Mouse (Mus musculus): Measurements from ENCODE around the gene Zfp385c. TPM values are rescaled to one million over a fixed set of nuclear protein-coding genes. Genes with fewer than 3 reads are reported as not detected.
A peak's percentile ranks its signal among the peaks of the same experiment; 100 is the strongest.

The Zfp385c gene
- total RNA-seq (2014; fragmentation: Nextera tagmentation) (not detected in 2 replicates), total RNA-seq (2017) (not detected in 2 replicates)

DNA sequence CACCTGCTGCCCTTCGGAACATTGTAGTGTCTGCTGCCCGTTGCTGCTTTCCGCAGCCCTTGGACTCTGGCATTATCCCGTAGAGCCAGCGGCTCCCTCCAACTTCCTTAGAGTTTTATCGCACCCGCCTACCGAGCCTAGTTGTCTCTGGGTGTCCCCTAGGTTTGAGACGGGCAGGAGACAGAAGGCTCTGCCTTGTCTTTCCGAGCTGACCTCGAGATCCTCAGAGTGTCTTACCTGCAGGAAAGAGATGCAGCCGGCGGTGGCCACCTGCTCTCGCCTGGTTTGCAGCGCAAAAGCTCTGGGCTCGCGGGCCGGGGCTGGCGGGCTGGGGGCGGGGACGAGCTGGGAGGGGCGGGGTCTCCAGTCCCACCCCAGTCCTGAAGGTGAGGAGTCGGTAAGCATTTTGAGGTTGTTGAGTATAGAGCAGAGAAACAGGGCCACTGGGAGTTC, at the start of gene Zfp385c:
TSS of gene Zfp385c (minus strand) at position 292 of the 453 bp plus-strand sequence.
- ATAC-seq (replicated peaks; ENCODE audit: low FRiP score, low TSS enrichment, poor library complexity, severe bottlenecking) = peak; percentile 38; the same call in 1 of the 2 replicates

GRCm38 (mm10) chr11:100741348-100741747, 49.1 kb upstream of the Zfp385c start:
- ATAC-seq (replicated peaks; ENCODE audit: low FRiP score, low TSS enrichment, poor library complexity, severe bottlenecking) = no peak

DNA sequence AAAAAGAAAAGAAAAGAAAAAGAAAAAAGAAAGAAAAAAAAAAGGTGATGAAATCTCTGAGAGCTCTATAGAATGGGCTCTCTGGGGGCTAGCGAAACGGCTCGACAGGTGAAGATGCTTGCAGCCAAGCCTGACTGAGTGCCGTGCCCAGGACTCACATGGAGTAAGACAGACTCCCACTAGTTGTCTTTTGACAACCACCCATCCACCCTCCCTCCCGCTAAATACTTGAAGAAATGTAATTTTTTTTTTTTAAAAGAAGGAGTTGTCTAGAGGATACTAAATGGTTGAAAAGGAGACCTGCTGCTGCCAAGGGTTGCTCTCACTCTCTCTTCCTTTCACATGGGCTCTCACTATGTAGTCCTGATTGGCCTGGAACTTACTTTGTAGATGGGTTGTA, 46.5 kb upstream of the Zfp385c start:
- ATAC-seq (replicated peaks; ENCODE audit: low FRiP score, low TSS enrichment, poor library complexity, severe bottlenecking) = no peak

GRCm38 (mm10) chr11:100738066-100738604, 45.9 kb upstream of the Zfp385c start, which contains the start of gene Rab5c:
Gene Rab5c, minus strand, starts transcription at chr11:100738215.
- peak; percentile 97 for ATAC-seq (replicated peaks; ENCODE audit: low FRiP score, low TSS enrichment, poor library complexity, severe bottlenecking)

DNA sequence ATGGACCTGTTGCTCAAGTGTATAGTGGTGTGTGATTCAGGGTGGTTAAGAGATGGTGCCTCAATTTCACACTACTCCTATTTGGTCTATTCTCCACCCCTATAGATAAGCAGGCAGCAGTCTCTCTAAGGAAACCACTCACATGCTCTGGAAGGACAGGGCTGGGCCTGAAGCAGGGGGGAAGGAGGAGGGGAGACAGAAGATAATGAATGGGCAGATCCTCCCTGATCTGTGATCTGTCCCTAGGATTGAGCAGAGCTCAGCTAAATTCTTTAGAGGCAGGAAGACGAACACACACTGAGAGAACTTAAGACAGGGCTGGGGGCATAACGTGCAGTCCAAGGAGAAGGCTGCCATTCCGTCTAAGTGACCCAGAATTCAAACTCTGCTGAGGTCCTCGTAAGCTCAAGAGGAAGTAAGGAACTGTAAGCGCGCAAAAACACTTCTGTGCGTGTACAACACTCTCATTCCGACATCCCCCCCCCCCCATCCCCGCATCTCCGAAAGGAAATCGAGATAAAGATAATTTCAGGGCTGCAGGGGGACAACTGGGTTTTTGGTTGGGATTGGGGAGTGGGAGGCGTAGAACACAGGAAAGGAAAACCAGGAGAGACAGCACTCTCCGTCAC, 45.0 kb upstream of the Zfp385c start:
- peak; percentile 70 for ATAC-seq (replicated peaks; ENCODE audit: low FRiP score, low TSS enrichment, poor library complexity, severe bottlenecking)

DNA sequence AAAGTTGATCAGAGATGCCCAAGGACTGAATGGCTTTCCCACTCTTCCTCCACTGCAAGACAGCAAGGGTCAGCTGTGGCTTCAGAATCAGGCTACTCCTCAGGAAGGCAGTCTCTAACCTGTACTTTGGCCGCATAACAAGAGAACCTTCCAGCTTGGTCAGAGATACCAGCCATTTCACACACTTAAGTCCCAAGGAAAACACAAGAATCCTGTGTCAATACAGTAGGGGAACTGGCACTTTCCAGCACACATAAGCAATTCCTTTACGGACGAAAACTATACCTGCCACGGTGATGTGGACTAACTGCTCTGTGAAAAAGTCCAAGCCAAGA, 44.5 kb upstream of the Zfp385c start:
- peak; percentile 0; the same call in 1 of the 2 replicates for ATAC-seq (replicated peaks; ENCODE audit: low FRiP score, low TSS enrichment, poor library complexity, severe bottlenecking)

DNA sequence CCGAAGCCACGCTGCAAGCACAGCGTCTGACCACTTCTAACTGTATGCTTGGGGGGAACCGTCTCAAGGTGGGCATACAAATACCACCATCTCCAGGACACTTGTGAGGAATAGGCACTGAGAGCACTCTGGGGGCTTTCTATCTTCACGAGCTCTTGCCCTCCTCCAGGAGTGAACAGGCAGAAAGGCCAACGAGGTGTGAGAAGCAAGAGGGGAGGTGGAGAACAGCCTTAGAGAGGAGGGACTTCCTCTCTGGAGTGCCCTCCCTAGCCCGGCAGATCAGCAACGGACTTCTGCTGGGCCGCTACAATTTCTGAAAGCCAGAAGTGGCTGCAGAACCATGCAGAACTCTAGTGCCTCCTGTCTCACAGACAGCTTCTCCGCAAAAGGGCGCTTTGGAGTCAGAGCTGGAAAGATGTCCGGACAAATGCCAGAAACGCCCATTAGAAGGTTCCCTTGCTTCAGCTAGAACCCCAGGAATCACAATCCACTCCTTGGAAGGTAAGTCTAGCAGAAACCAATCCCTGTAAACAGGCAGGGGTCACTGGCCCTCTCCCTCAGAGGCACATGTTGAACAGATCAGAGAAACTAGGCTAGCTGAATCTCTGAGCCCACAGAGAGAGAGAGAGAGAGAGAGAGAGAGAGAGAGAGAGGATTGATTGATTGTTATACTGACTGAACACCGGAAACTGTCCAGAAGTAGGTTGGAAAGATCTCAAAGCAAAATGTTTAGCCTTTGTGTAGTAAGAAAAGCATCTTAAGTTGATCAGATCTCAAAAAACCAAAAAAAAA, 43.9 kb upstream of the Zfp385c start:
- no peak for ATAC-seq (replicated peaks; ENCODE audit: low FRiP score, low TSS enrichment, poor library complexity, severe bottlenecking)

DNA sequence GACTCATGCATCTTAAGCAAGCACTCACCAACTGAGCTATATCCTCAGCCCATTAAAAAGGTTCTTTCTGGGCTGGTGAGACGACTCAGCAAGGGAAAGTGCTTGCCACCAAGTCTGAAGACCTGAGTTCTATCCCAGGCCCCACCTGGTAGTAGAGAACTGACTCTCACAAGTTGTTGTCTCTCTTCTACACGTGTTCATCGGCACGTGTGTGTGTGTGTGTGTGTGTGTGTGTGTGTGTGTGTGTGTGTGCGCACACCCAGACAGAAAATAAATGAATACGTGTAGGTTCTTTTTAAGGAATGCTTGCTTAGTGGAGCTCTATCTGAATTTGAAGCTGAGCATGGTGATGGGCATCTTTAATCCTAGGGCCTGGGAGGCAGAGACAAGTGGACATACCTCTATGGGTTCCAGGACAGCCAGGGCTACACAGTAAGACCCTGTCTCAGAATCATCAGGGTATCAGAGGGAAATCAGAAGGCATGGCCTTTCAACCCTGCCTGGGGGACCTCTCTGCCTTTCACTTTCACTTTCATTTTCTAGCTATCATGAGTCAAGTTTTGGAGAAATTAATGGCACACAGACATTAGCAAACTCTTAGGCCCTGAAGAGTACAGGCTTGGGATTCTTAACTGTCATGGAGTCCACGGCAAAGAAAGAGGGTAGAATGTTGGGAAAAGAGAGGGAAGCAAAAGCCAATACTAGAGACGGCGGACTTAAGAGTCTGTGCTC, 43.0 kb upstream of the Zfp385c start:
- ATAC-seq (replicated peaks; ENCODE audit: low FRiP score, low TSS enrichment, poor library complexity, severe bottlenecking) = no peak

DNA sequence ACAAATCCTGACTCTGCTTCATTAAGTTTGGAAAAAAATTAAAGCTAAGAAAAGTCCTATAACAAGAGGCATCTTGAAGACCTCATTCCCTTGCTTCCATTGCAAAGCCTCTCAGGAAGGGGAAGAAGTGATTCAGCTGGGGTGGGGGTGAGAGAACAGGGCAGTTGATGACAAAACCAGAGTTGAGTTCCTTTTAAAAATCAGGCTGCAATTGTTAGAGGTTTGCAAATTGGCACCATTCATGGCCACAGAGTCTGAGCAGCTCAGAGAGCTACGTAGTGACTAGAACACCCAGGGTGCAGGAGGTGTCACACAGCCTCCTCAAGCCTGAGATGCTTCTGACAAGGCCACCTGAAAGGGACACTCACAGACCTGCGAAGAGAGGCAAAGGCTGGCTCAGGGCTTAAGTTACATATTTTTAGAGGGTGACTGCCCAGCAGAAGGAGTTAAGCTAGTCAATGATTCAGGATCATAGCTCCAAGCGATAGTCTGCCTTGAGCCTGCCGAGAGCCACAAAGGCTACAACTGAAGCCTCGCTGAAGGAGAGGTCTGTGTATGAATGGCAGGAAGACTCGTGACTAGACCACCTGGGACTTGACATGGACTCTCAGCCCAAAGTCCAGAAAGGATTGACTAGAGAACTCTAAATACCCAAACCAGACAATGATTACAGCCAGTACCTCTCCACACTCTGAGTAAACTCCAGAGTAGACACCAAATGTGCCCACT, 38.4 kb upstream of the Zfp385c start:
- ATAC-seq (replicated peaks; ENCODE audit: low FRiP score, low TSS enrichment, poor library complexity, severe bottlenecking) = no peak

DNA sequence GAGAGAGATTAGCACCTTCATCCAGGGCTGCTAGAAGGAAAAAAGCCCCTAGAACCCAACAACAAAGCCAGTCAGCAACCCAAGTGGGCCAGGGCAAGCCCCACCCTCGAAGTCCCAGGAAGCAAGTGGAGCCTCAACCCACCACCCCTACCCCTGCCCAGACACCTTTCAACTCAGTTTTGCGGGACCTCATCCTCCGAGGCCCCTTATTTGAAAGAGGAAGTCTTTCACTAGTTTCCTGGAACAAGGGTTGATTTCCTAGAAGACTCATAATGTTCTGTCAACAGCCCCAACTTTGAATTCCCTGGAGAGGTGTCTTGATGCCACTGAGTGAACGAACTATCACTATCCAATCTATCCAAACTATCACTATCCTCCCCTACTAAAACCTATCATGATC, 37.7 kb upstream of the Zfp385c start:
- no peak for ATAC-seq (replicated peaks; ENCODE audit: low FRiP score, low TSS enrichment, poor library complexity, severe bottlenecking)

- no peak for ATAC-seq (replicated peaks; ENCODE audit: low FRiP score, low TSS enrichment, poor library complexity, severe bottlenecking)
Observed at GRCm38 (mm10) chr11:100728601-100729000, 36.3 kb upstream of the Zfp385c start.

DNA sequence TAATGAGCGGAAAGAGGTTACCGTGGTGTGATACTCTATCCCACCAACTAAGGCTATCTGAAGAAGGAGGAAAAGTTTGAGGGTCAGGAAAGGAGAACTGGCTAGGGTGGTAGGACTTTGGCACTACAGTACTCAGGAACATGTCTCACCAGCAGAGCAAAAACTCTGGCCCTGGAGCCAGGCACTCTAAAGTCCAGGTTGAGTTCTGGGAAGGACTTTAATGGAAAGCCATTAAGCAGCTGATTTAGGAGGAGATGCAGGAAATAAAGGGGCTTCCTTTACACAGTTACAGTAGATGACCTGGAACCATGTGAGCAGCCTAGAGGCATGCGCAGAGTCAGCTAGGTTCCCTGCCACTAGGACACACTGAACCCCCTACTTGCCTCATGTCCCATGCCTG, 34.9 kb upstream of the Zfp385c start:
- ATAC-seq (replicated peaks; ENCODE audit: low FRiP score, low TSS enrichment, poor library complexity, severe bottlenecking) = no peak

GRCm38 (mm10) chr11:100724919-100725512, 32.8 kb upstream of the Zfp385c start:
- 0 out of 2 replicates have a peak, but pooled peaks have one; percentile 26 for ATAC-seq (replicated peaks; ENCODE audit: low FRiP score, low TSS enrichment, poor library complexity, severe bottlenecking)

DNA sequence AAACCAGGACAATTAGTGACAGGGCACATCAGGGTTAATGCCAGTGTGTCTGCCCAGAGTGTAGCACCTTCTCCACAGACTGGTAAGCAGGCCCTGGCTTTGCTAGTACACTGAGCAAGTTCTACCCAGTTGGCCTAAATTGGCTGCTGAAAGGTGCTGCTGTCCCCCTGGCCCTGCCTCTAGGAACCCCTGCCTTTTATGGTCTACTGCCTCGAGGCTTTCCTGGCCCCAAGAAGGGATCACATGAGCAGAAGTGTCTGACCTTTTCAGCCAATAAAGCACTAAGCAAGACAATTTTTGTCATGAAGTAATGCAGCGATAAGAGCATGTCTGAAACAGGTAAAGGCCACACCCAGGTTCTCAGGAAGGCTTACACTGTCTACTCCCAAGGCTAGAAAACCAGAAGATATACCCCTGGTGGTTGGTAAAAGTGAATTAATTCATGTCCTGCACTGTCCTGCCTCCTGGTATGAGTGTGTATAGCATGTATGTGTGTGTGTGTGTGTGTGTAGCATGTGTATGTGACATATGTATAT, 30.3 kb upstream of the Zfp385c start:
- ATAC-seq (replicated peaks; ENCODE audit: low FRiP score, low TSS enrichment, poor library complexity, severe bottlenecking) = no peak

GRCm38 (mm10) chr11:100721776-100722492, 29.7 kb upstream of the Zfp385c start:
- ATAC-seq (replicated peaks; ENCODE audit: low FRiP score, low TSS enrichment, poor library complexity, severe bottlenecking) = peak; percentile 86

DNA sequence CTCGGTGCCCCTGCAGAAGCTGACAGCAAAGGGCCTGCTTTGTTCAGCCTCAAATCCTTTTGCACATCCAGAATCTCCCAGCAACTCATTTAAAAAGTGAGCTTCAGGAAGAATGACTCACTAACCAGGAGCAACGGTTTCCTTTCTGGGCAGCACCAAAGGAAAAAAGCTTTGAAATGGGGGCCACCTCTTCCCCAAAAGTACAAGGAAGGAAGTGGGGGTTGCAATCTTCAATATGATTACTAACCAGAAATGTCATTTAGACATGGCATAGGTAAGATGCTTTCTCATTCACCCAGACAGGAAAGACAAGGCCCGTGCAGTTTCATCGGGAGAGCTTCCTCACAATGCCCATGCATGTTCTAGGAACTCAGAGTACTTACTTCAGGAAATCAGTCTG, 29.0 kb upstream of the Zfp385c start:
- ATAC-seq (replicated peaks; ENCODE audit: low FRiP score, low TSS enrichment, poor library complexity, severe bottlenecking) = no peak

DNA sequence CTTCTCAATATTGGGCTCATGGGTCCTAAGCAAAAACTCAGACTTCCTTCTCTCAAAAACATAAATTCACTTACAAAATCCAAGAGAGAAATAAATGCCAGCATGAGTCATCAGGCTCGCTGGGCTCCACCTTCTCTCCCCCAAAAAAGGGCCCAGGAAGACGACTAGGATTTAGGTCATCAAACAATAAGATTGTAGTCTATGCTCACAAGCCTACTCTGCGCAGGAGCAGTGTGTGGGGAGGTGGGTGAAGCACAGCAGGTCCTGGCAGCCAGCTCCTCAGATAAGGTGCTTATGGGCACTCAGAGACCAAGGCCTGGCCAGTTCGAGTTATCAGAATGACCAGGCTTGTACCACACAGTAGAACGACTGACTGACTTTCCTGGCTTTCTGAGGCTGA, 28.1 kb upstream of the Zfp385c start:
- 0 out of 2 replicates have a peak, but pooled peaks have one; percentile 20 for ATAC-seq (replicated peaks; ENCODE audit: low FRiP score, low TSS enrichment, poor library complexity, severe bottlenecking)

DNA sequence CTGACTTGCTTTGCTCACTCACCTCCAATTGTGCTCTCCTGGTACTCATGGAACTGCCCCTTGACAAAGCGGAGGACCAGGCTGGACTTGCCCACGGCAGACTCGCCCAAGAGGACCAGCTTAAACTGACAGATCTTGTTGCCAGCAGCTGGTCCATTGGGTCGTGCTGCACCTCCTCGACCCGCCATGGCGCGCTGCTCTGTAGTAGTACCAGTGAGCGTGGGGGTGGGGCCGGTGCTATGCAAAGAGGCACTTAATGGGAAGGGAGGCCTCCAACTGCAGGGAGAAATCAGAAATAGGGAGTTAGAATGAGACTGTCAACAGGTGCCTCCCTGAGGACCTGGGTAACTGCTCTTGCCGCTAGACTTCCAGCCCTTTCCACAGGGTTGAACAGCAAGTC, 27.6 kb upstream of the Zfp385c start:
- no peak for ATAC-seq (replicated peaks; ENCODE audit: low FRiP score, low TSS enrichment, poor library complexity, severe bottlenecking)
